Mouse (Mus musculus) forebrain, embryonic 16.5 days (tissue): ENCODE data around the gene Flt3l. TPM values are rescaled to one million over a fixed set of nuclear protein-coding genes. Genes with fewer than 3 reads are reported as not detected.

Experiments used
- ATAC-seq: fragments of 200-750 bp; cut with Nextera tagmentation; 2 replicates; pipeline ENCODE4 v1.8.0; 2017; ENCODE audit warnings: mild to moderate bottlenecking, moderate library complexity
- H3K27ac ChIP-seq: fragments of 300-500 bp; sonication (generic); 2 replicates; pipeline ENCODE4 v1.5.1; 2014; ENCODE audit warnings: low read length, control low read depth
- H3K27me3 ChIP-seq: fragments of 300-500 bp; sonication (generic); replicated peaks from 2 replicates; pipeline ENCODE4 v1.6.1; 2014; ENCODE audit warnings: low read length; ENCODE audit not compliant: control insufficient read depth, insufficient read depth
- H3K36me3 ChIP-seq: fragments of 300-500 bp; sonication (generic); 2 replicates; pipeline ENCODE4 v1.6.1; 2014; ENCODE audit not compliant: control insufficient read depth, insufficient read depth
- H3K4me1 ChIP-seq: fragments of 300-500 bp; sonication (generic); replicated peaks from 2 replicates; pipeline ENCODE4 v1.6.1; 2014; ENCODE audit warnings: low read length; ENCODE audit not compliant: control insufficient read depth, insufficient read depth
- H3K4me2 ChIP-seq: fragments of 300-500 bp; sonication (generic); 2 replicates; pipeline ENCODE4 v1.6.1; 2014; ENCODE audit warnings: mild to moderate bottlenecking, low read length, control low read depth
- H3K4me3 ChIP-seq: fragments of 300-500 bp; sonication (generic); replicated peaks from 2 replicates; pipeline ENCODE4 v1.5.1; 2014; ENCODE audit warnings: mild to moderate bottlenecking, low read length, control low read depth
- H3K9ac ChIP-seq: fragments of 300-500 bp; sonication (generic); replicated peaks from 2 replicates; pipeline ENCODE4 v1.6.1; 2014; ENCODE audit warnings: low read depth, low read length, control low read depth
- H3K9me3 ChIP-seq: fragments of 300-500 bp; sonication (generic); 2 replicates; pipeline ENCODE4 v1.6.1; 2016; ENCODE audit warnings: low read length; ENCODE audit not compliant: control insufficient read depth
- WGBS: fragments of 180-500 bp; shearing (Covaris S2); extraction: QIAGEN DNeasy Blood & Tissue Kit; methylation state at CpG from one replicate; pipeline ENCODE4 v1.1.7; 2014; 5-methylcytosine and 5-hydroxymethylcytosine counted together
- polyA plus RNA-seq: library from polyadenylated mRNA; unstranded; fragments of >200 nt; fragmentation: Nextera tagmentation; extraction: Ambion mirVana; gene quantifications from 2 replicates; pipeline ENCODE4 v1.2.1, GENCODE M21; 2015

The Flt3l gene
- polyA plus RNA-seq, 1 experiment from 2014 or later: 1.4 TPM

DNA sequence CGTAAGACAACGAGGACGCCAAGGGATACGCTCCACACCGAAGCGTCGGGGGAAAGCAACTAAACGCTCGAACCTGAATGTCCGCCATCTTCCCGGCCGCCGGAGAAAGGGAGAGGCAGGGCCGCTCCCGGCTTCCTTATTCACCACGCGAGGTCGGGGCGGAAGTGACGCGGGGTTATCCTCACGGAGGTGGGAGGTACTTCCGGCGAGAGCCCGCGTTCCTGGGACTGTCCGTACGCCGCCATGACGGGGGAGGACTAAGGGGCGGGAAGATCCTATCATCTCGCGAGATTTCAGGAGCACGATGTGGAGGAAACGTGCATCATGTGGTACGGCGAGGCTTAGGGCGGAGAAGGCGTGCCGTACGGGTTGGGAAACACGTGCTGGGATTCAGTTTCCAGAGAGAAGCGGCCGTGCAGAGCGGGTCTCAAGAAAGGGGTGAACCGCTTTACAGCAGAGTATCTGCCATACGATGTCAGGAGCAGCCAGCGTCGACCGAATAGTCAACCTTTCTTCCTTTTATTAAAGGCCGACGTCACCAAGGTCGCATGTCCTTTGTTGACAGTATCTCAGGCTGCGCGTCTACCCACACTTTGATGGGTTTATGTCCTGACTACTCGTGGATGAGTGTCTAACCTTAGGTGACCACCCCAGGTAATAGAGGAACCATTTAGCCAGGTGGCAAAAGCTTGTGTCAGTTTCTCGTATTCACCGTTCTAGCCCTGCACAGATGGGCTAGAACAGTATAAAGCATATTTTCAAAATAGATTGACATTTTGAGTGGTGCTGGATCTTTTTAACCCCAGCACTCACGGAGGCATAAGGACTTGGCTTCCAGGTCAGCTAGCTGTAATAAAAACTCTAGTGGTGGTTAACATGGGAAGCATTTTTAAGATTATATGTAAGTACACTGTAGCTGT is 11.7 kb downstream of the Flt3l start, which contains the start of gene Rps11:
TSS of gene Rps11 (minus strand) at position 216 of the 920 bp plus-strand sequence.
- no peaks in the 10 kb centered on the region for H3K27me3 ChIP-seq
- peak within 1 kb of the TSS; percentile 51 for H3K4me3 ChIP-seq
- under 1% methylated on average over 59 of the region's 59 CpGs for WGBS
- H3K9ac ChIP-seq: peak within 1 kb of the TSS; percentile 67
- H3K27ac ChIP-seq: peak within 1 kb of the TSS; percentile 89
- H3K4me2 ChIP-seq: peak within 1 kb of the TSS; percentile 63
- peaks cover 45% of the 10 kb centered on the region for H3K4me1 ChIP-seq
- H3K36me3 ChIP-seq: peaks cover 34% of the 10 kb centered on the region
- ATAC-seq: peak; percentile 81
- no peaks in the 10 kb centered on the region for H3K9me3 ChIP-seq

DNA sequence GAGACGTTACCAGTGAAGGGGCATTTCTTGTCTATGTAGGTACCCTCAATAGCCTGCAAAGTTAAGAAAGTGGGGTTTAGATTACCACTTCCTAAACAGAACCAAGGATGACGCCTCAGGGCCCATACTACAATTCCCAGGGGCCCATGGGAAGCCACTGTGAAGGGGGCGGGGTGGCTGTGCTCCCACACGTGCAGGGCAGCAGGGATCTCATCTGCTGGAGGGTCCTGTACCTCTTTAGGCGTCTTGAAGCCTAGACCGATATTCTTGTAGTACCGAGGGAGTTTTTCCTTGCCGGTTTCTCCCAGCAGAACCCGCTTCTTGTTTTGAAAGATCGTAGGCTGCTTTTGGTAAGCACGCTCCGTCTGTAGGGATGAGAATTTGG is 13.1 kb downstream of the Flt3l start:
- Histone ChIP-seq H3K4me3 (peak overlapping the region; percentile 51), H3K36me3 (peaks cover 36% of the 10 kb centered on the region), H3K9me3 (no peaks in the 10 kb centered on the region), H3K27ac (no peak overlapping the region), H3K27me3 (no peaks in the 10 kb centered on the region), H3K4me2 (peak overlapping the region; percentile 63), H3K4me1 (peaks cover 42% of the 10 kb centered on the region), H3K9ac (peak overlapping the region; percentile 67)
- 22% methylated on average over 12 of the region's 12 CpGs for WGBS
- ATAC-seq: no peak

DNA sequence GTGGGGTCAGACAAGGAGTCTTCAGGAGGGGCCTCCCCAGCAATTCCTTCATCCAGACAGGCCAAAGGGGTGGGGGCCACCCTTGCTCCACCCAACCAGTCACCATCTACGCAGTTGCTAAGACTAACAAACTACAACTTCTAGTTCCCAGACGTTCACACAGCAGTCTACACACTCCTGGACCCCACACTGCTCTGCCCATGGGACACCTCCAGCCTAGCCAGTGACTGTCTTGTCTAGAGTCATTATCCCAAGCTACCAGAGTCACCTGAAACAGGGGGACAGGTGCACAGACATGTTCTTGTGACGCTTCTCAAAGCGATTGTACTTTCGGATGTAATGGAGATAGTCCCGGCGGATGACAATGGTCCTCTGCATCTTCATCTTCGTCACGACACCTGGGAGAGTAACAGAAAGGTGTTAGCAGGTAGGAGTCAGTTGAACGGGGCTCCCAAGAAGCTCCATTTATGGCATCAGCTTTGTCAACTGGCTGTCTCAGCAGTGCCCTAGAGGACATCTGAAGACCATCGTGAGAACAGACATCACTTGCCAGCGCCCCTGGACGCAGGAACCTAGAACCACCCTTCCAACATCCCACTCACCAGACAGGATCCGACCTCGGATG is 13.6 kb downstream of the Flt3l start:
- H3K27ac ChIP-seq: no peak overlapping the region
- peak overlapping the region; percentile 51 for H3K4me3 ChIP-seq
- H3K27me3 ChIP-seq: no peaks in the 10 kb centered on the region
- H3K9ac ChIP-seq: peak overlapping the region; percentile 67
- H3K4me1 ChIP-seq: peaks cover 40% of the 10 kb centered on the region
- ATAC-seq: no peak
- WGBS: 85% methylated on average over 15 of the region's 15 CpGs
- peak overlapping the region; percentile 63 for H3K4me2 ChIP-seq
- peaks cover 36% of the 10 kb centered on the region for H3K36me3 ChIP-seq
- H3K9me3 ChIP-seq: no peaks in the 10 kb centered on the region

DNA sequence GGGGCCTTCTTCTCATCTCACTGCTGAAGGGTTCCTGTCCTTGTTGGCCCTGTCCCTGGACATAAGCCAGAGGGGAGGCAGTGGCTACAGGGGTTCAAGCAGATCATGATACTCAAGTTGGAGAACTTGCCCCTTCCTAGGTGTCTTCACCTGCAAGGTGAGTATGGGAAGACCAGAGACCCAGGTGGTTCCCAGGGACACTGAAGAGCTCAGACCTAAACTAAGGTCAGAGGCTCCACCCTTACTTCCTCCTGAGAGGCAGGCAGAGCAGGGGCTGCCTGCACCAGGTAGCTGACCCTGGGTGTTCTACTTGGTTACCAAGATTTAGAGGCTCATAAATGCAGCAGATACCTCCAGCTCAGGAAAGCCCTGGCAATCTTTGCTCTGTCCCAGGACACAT is 14.3 kb downstream of the Flt3l start:
- Histone ChIP-seq H3K4me1 (peaks cover 33% of the 10 kb centered on the region), H3K27ac (no peak overlapping the region), H3K9ac (no peak overlapping the region; the same call in 1 of the 2 replicates), H3K4me2 (no peak overlapping the region), H3K27me3 (no peaks in the 10 kb centered on the region), H3K4me3 (no peak overlapping the region), H3K9me3 (no peaks in the 10 kb centered on the region), H3K36me3 (peaks cover 36% of the 10 kb centered on the region)
- ATAC-seq: no peak

DNA sequence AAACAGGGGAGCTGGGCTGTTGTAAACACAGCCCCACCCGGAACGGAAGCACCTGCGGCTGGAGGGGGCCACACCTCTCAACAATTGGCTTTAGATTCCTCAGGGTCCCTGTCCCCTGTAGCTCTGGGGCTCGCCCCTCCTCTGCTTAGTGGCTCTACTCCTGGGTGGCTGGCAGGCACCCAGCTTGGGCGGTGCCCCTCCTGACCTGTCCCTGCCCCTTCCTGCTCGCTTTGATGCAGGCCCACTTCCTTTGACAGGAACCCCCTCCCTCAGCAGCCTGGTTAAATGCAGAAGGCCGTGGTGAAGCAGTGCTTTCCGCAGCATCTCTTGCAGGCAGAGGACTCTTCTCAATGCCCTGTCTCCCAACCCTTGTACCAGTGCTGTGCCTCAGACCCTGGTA is 14.8 kb downstream of the Flt3l start:
- Histone ChIP-seq H3K9ac (no peak overlapping the region), H3K27ac (no peak overlapping the region), H3K4me2 (no peak overlapping the region), H3K36me3 (peaks cover 31% of the 10 kb centered on the region), H3K4me3 (no peak overlapping the region), H3K9me3 (no peaks in the 10 kb centered on the region), H3K4me1 (peaks cover 27% of the 10 kb centered on the region), H3K27me3 (no peaks in the 10 kb centered on the region)
- ATAC-seq: no peak
- 68% methylated on average over 7 of the region's 8 CpGs for WGBS

DNA sequence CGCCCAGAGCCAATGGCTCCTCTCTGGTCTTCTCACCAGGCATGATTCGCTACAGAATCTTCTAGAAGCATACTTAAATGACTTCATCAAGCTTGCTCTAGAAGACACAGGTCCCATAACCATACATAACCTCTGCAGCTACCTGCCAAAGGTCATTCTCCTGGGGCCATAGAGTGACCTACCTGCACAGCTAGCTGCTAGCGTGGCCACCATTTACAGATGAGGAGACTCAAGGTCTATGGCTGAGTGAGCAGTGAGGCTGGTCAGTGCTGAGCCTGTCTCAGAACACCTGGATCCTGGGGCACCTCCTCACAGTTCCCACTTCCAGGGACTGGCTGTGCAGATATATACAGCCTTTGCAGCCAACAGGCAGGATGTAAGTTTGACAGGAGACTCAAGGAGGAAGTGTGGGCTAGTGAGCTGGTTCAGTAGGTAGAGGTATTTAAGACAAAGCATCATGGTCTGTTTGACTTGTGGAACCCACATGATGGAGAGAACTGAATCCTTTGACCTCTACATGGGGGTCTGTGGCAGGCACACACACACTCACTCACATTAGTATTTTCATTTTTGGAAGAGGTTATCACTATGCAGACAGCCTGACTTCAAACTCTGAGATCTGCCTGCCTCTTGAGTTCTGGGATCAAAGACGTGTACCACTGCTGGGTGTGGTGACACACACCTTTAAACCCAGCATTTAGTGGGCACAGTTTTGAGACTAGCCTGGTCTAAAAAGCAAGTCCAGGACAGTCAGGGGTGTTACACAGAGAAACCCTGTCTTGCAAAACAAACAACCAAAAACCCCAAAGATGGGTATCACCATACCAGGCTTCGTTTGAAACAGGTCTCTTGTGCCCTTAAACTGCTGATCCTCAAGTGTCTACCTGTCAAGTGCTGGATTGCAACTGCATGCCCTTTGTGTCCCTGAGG is 16.2 kb downstream of the Flt3l start:
- H3K4me3 ChIP-seq: no peak overlapping the region
- H3K36me3 ChIP-seq: peaks cover 21% of the 10 kb centered on the region
- H3K27me3 ChIP-seq: no peaks in the 10 kb centered on the region
- H3K9me3 ChIP-seq: no peaks in the 10 kb centered on the region
- no peak overlapping the region for H3K9ac ChIP-seq
- H3K27ac ChIP-seq: no peak overlapping the region
- H3K4me1 ChIP-seq: peaks cover 23% of the 10 kb centered on the region
- no peak for ATAC-seq
- H3K4me2 ChIP-seq: no peak overlapping the region
- WGBS: 81% methylated on average over 5 of the region's 5 CpGs

DNA sequence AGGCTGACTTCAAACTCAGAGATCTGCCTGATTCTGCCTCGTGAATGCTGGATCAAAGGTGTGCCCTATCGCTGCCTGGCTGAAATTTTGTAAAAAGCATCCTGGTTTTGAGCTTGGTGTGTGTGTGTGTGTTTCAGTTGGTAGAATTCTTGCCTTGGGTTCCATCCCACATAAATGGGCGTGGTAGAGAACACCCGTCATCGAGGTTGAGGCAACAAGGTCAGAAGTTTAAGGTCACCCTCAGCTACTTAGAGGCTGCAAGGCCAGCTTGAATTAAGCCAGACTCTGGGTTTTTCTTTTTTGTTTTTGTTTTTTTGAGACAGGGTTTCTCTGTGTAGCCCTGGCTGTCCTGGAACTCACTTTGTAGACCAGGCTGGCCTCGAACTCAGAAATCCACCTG is 17.9 kb downstream of the Flt3l start:
- WGBS: 86% methylated on average over 6 of the region's 6 CpGs
- Histone ChIP-seq H3K9ac (no peak overlapping the region), H3K27ac (no peak overlapping the region), H3K27me3 (no peaks in the 10 kb centered on the region), H3K4me1 (peaks cover 16% of the 10 kb centered on the region), H3K4me3 (no peak overlapping the region), H3K4me2 (no peak overlapping the region), H3K9me3 (no peaks in the 10 kb centered on the region), H3K36me3 (peaks cover 21% of the 10 kb centered on the region)
- no peak for ATAC-seq

DNA sequence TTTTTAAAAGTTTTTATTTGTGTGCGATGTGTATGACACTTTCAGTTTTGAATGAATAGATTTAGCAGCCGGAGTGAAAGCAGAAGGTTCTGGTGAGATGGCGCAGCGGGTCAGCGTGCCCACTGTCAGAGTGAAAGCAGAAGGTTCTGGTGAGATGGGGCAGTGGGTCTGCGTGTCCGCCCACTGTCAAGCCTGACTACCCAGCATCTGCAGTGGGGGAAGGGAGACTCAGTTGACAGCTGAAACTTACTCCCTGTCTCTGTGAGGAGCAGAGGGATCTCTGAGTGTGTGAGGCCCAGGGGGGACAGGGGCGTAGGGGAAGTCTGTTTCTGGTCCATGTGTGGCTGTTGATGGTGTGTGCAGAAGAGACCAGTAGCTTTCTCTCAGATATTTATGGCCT is 18.7 kb downstream of the Flt3l start:
- WGBS: 87% methylated on average over 8 of the region's 8 CpGs
- Histone ChIP-seq H3K9ac (no peak overlapping the region), H3K4me1 (peaks cover 8% of the 10 kb centered on the region), H3K9me3 (no peaks in the 10 kb centered on the region), H3K27me3 (no peaks in the 10 kb centered on the region), H3K4me3 (no peak overlapping the region), H3K4me2 (no peak overlapping the region), H3K36me3 (peaks cover 21% of the 10 kb centered on the region), H3K27ac (no peak overlapping the region)
- ATAC-seq: no peak

DNA sequence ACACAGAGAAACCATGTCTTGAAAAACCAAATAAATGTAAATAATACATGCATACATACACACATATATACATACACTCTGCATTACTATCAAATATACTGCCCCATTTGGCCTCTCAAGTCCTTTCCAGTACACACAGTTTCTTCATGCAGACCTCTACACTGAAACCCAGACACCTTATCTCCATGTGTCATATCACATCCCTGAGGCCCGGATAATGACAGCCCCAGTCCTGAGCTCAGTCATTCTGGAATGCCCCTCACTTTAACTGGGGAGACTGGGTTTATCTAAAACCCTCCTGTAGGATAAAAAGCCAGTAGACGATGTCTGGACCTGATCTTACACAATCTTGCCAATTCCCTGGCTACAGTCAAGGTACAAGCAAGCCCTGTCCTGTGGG is 22.8 kb downstream of the Flt3l start:
- no peak for ATAC-seq
- H3K4me1 ChIP-seq: no peaks in the 10 kb centered on the region
- H3K4me2 ChIP-seq: no peak overlapping the region
- H3K36me3 ChIP-seq: no peaks in the 10 kb centered on the region; the same call in 1 of the 2 replicates
- WGBS: 87% methylated on average over 2 of the region's 2 CpGs
- H3K27ac ChIP-seq: no peak overlapping the region
- no peak overlapping the region for H3K4me3 ChIP-seq
- H3K9ac ChIP-seq: no peak overlapping the region
- no peaks in the 10 kb centered on the region for H3K9me3 ChIP-seq
- H3K27me3 ChIP-seq: no peaks in the 10 kb centered on the region
